Mouse (Mus musculus): ENCODE measurements around the gene Pld1. TPM values are rescaled to one million over a fixed set of nuclear protein-coding genes. Genes with fewer than 3 reads are reported as not detected.

Gene Pld1
- total and polyA plus RNA-seq, 2 experiments from 2014 or later: 5.0 to 6.7 TPM

GRCm38 (mm10) chr3:27968671-27969070 is 30.2 kb downstream of the Pld1 start:
- ATAC-seq (ENCODE audit: low FRiP score): no peak
- no peak overlapping the region for H3K4me3 ChIP-seq (ENCODE audit: low read depth, low read length)
- DNase-seq (ENCODE audit: low spot score): no peak

GRCm38 (mm10) chr3:27973936-27974335 is 35.4 kb downstream of the Pld1 start:
- Histone ChIP-seq H3K9ac (replicated peaks; ENCODE audit: low read length, poor library complexity, severe bottlenecking) (no peak overlapping the region), H3K4me1 (ENCODE audit: insufficient read depth, low read length) (no peaks in the 10 kb centered on the region), H3K27me3 (ENCODE audit: insufficient read depth, low read length) (no peaks in the 10 kb centered on the region), H3K36me3 (ENCODE audit: insufficient read depth, low read length) (no peaks in the 10 kb centered on the region), H3K4me3 (ENCODE audit: low read depth, low read length) (no peak overlapping the region), H3K4me2 (ENCODE audit: low read depth, low read length, poor library complexity, severe bottlenecking) (no peak overlapping the region), H3K9me3 (ENCODE audit: low read length) (no peaks in the 10 kb centered on the region), H3K27ac (ENCODE audit: low read depth, low read length) (no peak overlapping the region)
- WGBS: 93% methylated on average over 7 of the region's 7 CpGs
- no peak for TF ChIP-seq CTCF (IDR thresholded peaks at IDR 0.05)
- ATAC-seq (ENCODE audit: low FRiP score) (no peak), DNase-seq (ENCODE audit: low spot score) (no peak)

More at GRCm38 (mm10) chr3:27968671-27969070, 30.2 kb downstream of the Pld1 start:
- H3K36me3 ChIP-seq (ENCODE audit: insufficient read depth, low read length): no peaks in the 10 kb centered on the region
- no peak for TF ChIP-seq CTCF (IDR thresholded peaks at IDR 0.05)
- H3K27ac ChIP-seq (ENCODE audit: low read depth, low read length): no peak overlapping the region
- H3K4me1 ChIP-seq (ENCODE audit: insufficient read depth, low read length): no peaks in the 10 kb centered on the region
- no peaks in the 10 kb centered on the region for H3K27me3 ChIP-seq (ENCODE audit: insufficient read depth, low read length)
- no peaks in the 10 kb centered on the region for H3K9me3 ChIP-seq (ENCODE audit: low read length)
- WGBS: 77% methylated on average over 8 of the region's 8 CpGs
- no peak overlapping the region for H3K9ac ChIP-seq (replicated peaks; ENCODE audit: low read length, poor library complexity, severe bottlenecking)
- no peak overlapping the region for H3K4me2 ChIP-seq (ENCODE audit: low read depth, low read length, poor library complexity, severe bottlenecking)

DNA sequence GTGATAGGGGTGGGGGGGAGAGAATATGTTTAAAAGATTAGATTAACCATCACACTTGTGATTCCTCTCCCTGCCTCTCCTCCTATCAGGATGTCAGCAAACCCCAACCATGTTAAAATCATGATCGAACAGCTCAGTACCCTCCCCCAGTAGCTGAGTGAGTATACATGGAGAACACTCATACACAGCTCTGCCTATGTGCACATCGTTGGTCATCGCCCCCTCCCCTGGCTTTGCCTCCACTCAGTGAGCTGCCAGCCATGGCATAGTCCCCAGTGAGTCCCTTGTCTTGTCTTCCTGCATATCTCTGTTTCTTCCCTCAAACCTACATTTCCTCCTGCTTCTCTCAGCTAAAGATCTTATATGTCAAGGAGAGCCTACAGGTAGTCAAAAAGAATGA is 36.5 kb downstream of the Pld1 start:
- H3K27ac ChIP-seq (ENCODE audit: low read depth, low read length): no peak overlapping the region
- no peak overlapping the region for H3K4me2 ChIP-seq (ENCODE audit: low read depth, low read length, poor library complexity, severe bottlenecking)
- 98% methylated on average over 3 of the region's 3 CpGs for WGBS
- TF ChIP-seq CTCF (IDR thresholded peaks at IDR 0.05): no peak
- H3K27me3 ChIP-seq (ENCODE audit: insufficient read depth, low read length): no peaks in the 10 kb centered on the region
- ATAC-seq (ENCODE audit: low FRiP score): no peak
- H3K4me3 ChIP-seq (ENCODE audit: low read depth, low read length): no peak overlapping the region
- no peaks in the 10 kb centered on the region for H3K9me3 ChIP-seq (ENCODE audit: low read length)
- no peaks in the 10 kb centered on the region for H3K4me1 ChIP-seq (ENCODE audit: insufficient read depth, low read length)
- no peaks in the 10 kb centered on the region for H3K36me3 ChIP-seq (ENCODE audit: insufficient read depth, low read length)
- no peak overlapping the region for H3K9ac ChIP-seq (replicated peaks; ENCODE audit: low read length, poor library complexity, severe bottlenecking)
- DNase-seq (ENCODE audit: low spot score): no peak

DNA sequence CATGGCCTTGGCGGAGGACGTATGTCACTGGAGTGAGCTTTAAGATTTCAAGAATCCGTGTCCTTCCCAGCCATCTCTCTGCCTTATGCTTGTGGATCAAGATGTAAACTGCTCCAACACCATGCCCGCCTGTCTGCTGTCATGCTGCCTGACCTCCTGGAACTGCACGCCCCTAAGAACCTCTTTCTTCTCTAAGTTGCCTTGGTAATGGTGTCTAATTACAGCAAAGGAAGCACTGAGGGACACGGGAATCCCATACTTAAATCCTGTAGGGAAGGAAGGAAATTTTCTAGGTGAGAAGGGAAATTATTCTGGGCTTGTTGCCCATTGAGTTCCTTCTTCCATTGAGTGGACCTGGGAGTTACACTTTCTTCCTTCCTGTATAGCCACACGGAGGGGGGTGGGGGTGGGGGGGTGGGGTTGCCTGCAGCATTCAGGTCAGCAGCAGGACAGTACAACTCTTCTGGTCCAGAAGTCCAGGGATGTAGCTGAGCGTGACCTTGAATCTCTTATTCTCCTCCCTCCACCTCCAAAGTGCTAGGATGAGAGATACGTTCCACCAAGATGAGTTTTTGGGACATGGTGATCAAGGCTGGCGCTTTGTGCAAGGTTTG is 38.5 kb downstream of the Pld1 start:
- Histone ChIP-seq H3K4me3 (ENCODE audit: low read depth, low read length) (no peak overlapping the region), H3K27me3 (ENCODE audit: insufficient read depth, low read length) (no peaks in the 10 kb centered on the region), H3K36me3 (ENCODE audit: insufficient read depth, low read length) (no peaks in the 10 kb centered on the region), H3K9me3 (ENCODE audit: low read length) (no peaks in the 10 kb centered on the region), H3K4me2 (ENCODE audit: low read depth, low read length, poor library complexity, severe bottlenecking) (no peak overlapping the region), H3K9ac (replicated peaks; ENCODE audit: low read length, poor library complexity, severe bottlenecking) (no peak overlapping the region), H3K4me1 (ENCODE audit: insufficient read depth, low read length) (no peaks in the 10 kb centered on the region), H3K27ac (ENCODE audit: low read depth, low read length) (no peak overlapping the region)
- TF ChIP-seq CTCF (IDR thresholded peaks at IDR 0.05): no peak
- DNase-seq (ENCODE audit: low spot score) (no peak), ATAC-seq (ENCODE audit: low FRiP score) (no peak)
- 80% methylated on average over 10 of the region's 10 CpGs for WGBS

DNA sequence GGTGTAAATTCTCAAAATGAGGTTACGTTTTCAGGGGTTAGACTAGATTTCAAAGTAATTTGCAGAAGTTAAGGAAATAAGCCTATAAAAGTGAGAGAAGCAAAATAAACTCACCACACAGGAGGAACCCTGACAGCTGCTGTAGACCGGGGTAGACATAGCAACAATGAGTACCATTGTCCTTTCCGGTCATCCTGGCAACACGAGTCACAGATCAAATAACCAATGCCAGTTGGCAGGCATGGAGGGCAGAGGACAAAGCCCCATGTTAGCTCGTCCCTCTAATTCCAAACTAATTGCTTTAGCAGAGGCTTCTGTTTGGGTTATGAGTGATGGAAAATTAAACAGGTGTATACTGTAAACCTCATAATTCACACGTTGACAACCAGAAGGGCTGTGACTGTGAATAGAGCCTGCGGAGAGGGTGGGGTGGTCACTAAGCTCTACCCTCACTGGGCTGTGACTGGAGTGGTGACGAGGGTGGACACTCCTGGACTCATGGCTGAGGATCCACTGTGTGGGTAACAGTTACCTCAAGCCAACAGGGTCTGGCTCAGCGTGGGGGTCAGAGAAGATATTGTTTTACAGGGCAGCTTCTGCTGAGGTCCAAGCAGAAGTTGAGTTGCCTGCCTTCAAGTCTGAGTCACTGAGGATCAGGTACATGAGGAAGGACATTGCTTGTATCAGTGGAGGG is 39.7 kb downstream of the Pld1 start:
- no peaks in the 10 kb centered on the region for H3K9me3 ChIP-seq (ENCODE audit: low read length)
- no peaks in the 10 kb centered on the region for H3K27me3 ChIP-seq (ENCODE audit: insufficient read depth, low read length)
- no peak for TF ChIP-seq CTCF (IDR thresholded peaks at IDR 0.05)
- H3K4me1 ChIP-seq (ENCODE audit: insufficient read depth, low read length): no peaks in the 10 kb centered on the region
- no peak overlapping the region for H3K4me2 ChIP-seq (ENCODE audit: low read depth, low read length, poor library complexity, severe bottlenecking)
- 44% methylated on average over 9 of the region's 9 CpGs for WGBS
- no peaks in the 10 kb centered on the region for H3K36me3 ChIP-seq (ENCODE audit: insufficient read depth, low read length)
- no peak overlapping the region for H3K9ac ChIP-seq (replicated peaks; ENCODE audit: low read length, poor library complexity, severe bottlenecking)
- no peak overlapping the region for H3K4me3 ChIP-seq (ENCODE audit: low read depth, low read length)
- DNase-seq (ENCODE audit: low spot score) (peak; percentile 66), ATAC-seq (ENCODE audit: low FRiP score) (0 out of 2 replicates have a peak, but pooled peaks have one; percentile 38)
- no peak overlapping the region for H3K27ac ChIP-seq (ENCODE audit: low read depth, low read length)

- H3K4me1 ChIP-seq (ENCODE audit: insufficient read depth, low read length): no peaks in the 10 kb centered on the region
- H3K27me3 ChIP-seq (ENCODE audit: insufficient read depth, low read length): no peaks in the 10 kb centered on the region
- no peak for TF ChIP-seq CTCF (IDR thresholded peaks at IDR 0.05)
- no peak for DNase-seq (ENCODE audit: low spot score)
- no peak overlapping the region for H3K4me2 ChIP-seq (ENCODE audit: low read depth, low read length, poor library complexity, severe bottlenecking)
- WGBS: 49% methylated on average over 4 of the region's 4 CpGs
- ATAC-seq (ENCODE audit: low FRiP score): no peak
- no peak overlapping the region for H3K9ac ChIP-seq (replicated peaks; ENCODE audit: low read length, poor library complexity, severe bottlenecking)
- no peaks in the 10 kb centered on the region for H3K36me3 ChIP-seq (ENCODE audit: insufficient read depth, low read length)
- H3K27ac ChIP-seq (ENCODE audit: low read depth, low read length): no peak overlapping the region
- H3K9me3 ChIP-seq (ENCODE audit: low read length): no peaks in the 10 kb centered on the region
- H3K4me3 ChIP-seq (ENCODE audit: low read depth, low read length): no peak overlapping the region
Measured at GRCm38 (mm10) chr3:27981591-27981990, 43.1 kb downstream of the Pld1 start.

Measured in midbrain, postnatal 0 days (tissue).